Comparison of ENCODE assay signal across 16 mouse cellular contexts in genomic region chr2:163195834-163196145, GRCm38 (mm10). TPM values are rescaled to one million over a fixed set of nuclear protein-coding genes. Genes with fewer than 3 reads are reported as not detected.
DNase-seq lines count a peak whose midpoint lies in the region; ATAC-seq and TF ChIP-seq lines count a peak whose summit lies in the region.
"Had no signal": no experiment of that assay in that cellular context is flagged by ENCODE, and none has a peak within 500 bp of the region (broad histone marks: within the 10 kb centered on the region; RNA-seq: fewer than 3 reads in every experiment).

No protein-coding gene starts in this region.

- peaks cover 76% of the 10 kb centered on the region for H3K4me1 ChIP-seq in hindbrain, embryonic 10.5 days (replicated peaks)
- peaks cover 79% of the 10 kb centered on the region for H3K4me1 ChIP-seq in midbrain, embryonic 10.5 days
- H3K4me1 ChIP-seq in heart, adult 2 months (ENCODE audit: control insufficient read depth, insufficient read depth, low read length): 0 out of 2 replicates have a peak, but pooled peaks cover 1% of the 10 kb centered on the region
- H3K4me1 ChIP-seq: liver, embryonic 15.5 days had no signal

- no peak for TF ChIP-seq CTCF in heart, adult 2 months (IDR thresholded peaks at IDR 0.05)

- no peaks in the 10 kb centered on the region for H3K79me2 ChIP-seq in heart, adult 2 months (replicated peaks; ENCODE audit: control insufficient read depth, insufficient read depth, low read length)

- TF ChIP-seq EP300 in heart, adult 2 months (IDR thresholded peaks at IDR 0.05; ENCODE audit: insufficient read depth, low read depth, low read length): no peak

- peak overlapping the region; percentile 92 for H3K27ac ChIP-seq in hindbrain, embryonic 10.5 days
- peak overlapping the region; percentile 93 for H3K27ac ChIP-seq in midbrain, embryonic 10.5 days (replicated peaks)
- no peak overlapping the region for H3K27ac ChIP-seq in heart, adult 2 months
- H3K27ac ChIP-seq: liver, embryonic 15.5 days had no signal

- H3K9me3 ChIP-seq in hindbrain, embryonic 10.5 days: no peaks in the 10 kb centered on the region
- H3K9me3 ChIP-seq in midbrain, embryonic 10.5 days (replicated peaks): no peaks in the 10 kb centered on the region
- H3K9me3 ChIP-seq: liver, embryonic 15.5 days had no signal

- peak; percentile 34 for DNase-seq in testis, postnatal 14 days (ENCODE audit: low spot score)
- no peak for DNase-seq in testis, postnatal 10 days (ENCODE audit: low spot score)
- DNase-seq in hindbrain, embryonic 10.5 days (ENCODE audit: low spot score): peak; percentile 92
- peak; percentile 89 for DNase-seq in midbrain, embryonic 10.5 days (ENCODE audit: low spot score)
- no peak for DNase-seq in frontal cortex, postnatal 14 days (ENCODE audit: low spot score in 2 of 2)
- no peak for DNase-seq in heart, adult 2 months
- no peak for DNase-seq in thymus, adult 18-20 months
- DNase-seq: cerebellum, adult 9-10 months; heart, postnatal 14 days; kidney, postnatal 36 days; thymus, postnatal 36 days had no signal

- intact Hi-C loops in heart, adult 2 months (cut with DNase I): no loop called here

- peak overlapping the region; percentile 29 for H3K4me3 ChIP-seq in hindbrain, embryonic 10.5 days
- H3K4me3 ChIP-seq in midbrain, embryonic 10.5 days: peak overlapping the region; percentile 26
- no peak overlapping the region for H3K4me3 ChIP-seq in heart, adult 2 months
- H3K4me3 ChIP-seq: liver, embryonic 15.5 days had no signal

- WGBS in hindbrain, embryonic 10.5 days: 4% methylated on average over 6 of the region's 6 CpGs
- WGBS in midbrain, embryonic 10.5 days: 7% methylated on average over 6 of the region's 6 CpGs
- WGBS in heart, adult 2 months: 83% methylated on average over 6 of the region's 6 CpGs

- no peak overlapping the region for H3K9ac ChIP-seq in heart, adult 2 months (ENCODE audit: low read depth, low read length)
- H3K9ac ChIP-seq: liver, embryonic 15.5 days had no signal

- peaks cover 42% of the 10 kb centered on the region for H3K27me3 ChIP-seq in hindbrain, embryonic 10.5 days (ENCODE audit: insufficient read depth, poor library complexity, severe bottlenecking)
- H3K27me3 ChIP-seq in midbrain, embryonic 10.5 days (ENCODE audit: low read depth, poor library complexity, severe bottlenecking): peaks cover 39% of the 10 kb centered on the region
- no peaks in the 10 kb centered on the region for H3K27me3 ChIP-seq in heart, adult 2 months (ENCODE audit: control insufficient read depth, insufficient read depth, low read length)

- no peak for TF ChIP-seq POLR2A in heart, adult 2 months (IDR thresholded peaks at IDR 0.05; ENCODE audit: insufficient read depth, low read depth, low read length)

- no peaks in the 10 kb centered on the region for H3K36me3 ChIP-seq in hindbrain, embryonic 10.5 days
- no peaks in the 10 kb centered on the region for H3K36me3 ChIP-seq in midbrain, embryonic 10.5 days
- no peaks in the 10 kb centered on the region for H3K36me3 ChIP-seq in heart, adult 2 months (ENCODE audit: control insufficient read depth, insufficient read depth, low read length)
- H3K36me3 ChIP-seq: liver, embryonic 15.5 days had no signal

- no peak for ATAC-seq in megakaryocyte, adult 5-6 weeks (ENCODE audit: poor library complexity, severe bottlenecking)
- ATAC-seq: CD4-positive, CD25-positive, alpha-beta regulatory T cell, adult 4 months; Patski had no signal

RNA-seq across cellular contexts. Expression of gene Tox2, which starts 7.1 kb away (rescaled TPM):
- 29.6 and 29.8 TPM in 2 replicates for polyA plus RNA-seq in hindbrain, embryonic 10.5 days (2016; fragmentation: Nextera tagmentation; extraction: Ambion mirVana)
- polyA plus RNA-seq in midbrain, embryonic 10.5 days (2016; fragmentation: Nextera tagmentation; extraction: Ambion mirVana): 45.5 and 52.3 TPM in 2 replicates
- 1 to 10 TPM; 1.1 to 1.3 TPM for total RNA-seq in heart, adult 2 months (2021)
- polyA plus RNA-seq in heart, adult 2 months (2012; rRNA removed): 1.7 and 2.3 TPM in 2 replicates
- not detected in 2 replicates for total RNA-seq in megakaryocyte, adult 5-6 weeks (2015)
- not detected in 2 replicates for total RNA-seq in megakaryocyte, adult 5-6 weeks (2017)
- total RNA-seq: granulocyte monocyte progenitor cell, adult 5-6 weeks had no signal
- polyA plus RNA-seq: Patski had no signal

Comparison
In these comparisons a context has a peak if more than half of its experiments do, and no peak if none do; other contexts are left out.
1. DNase-seq: peak in testis, postnatal 14 days (single experiment), hindbrain, embryonic 10.5 days (single experiment) and midbrain, embryonic 10.5 days (single experiment); none in testis, postnatal 10 days (single experiment), frontal cortex, postnatal 14 days (0 of 2), heart, adult 2 months (0 of 2) and thymus, adult 18-20 months (0 of 2).